Mouse (Mus musculus) CH12.LX (cell line): ENCODE results near the gene Aldh3b1.

ENCODE experiments used
- CTCF ChIP-seq, 2 experiments: IDR thresholded peaks in 1 of 2; conservative IDR thresholded peaks in 1 of 2; 2 replicates each; pipeline ENCODE4 v1.5.1; 2011 to 2012; ENCODE audit warnings: low read depth in 2 of 2, low read length in 2 of 2, improper control_type of control experiment in 1 of 2, inconsistent platforms in 1 of 2, mild to moderate bottlenecking in 1 of 2, moderate library complexity in 1 of 2
- UBTF ChIP-seq: IDR thresholded peaks from 2 replicates; pipeline ENCODE4 v1.6.1; 2012; ENCODE audit warnings: low read depth, mild to moderate bottlenecking, inconsistent platforms, low read length, improper control_type of control experiment, moderate library complexity
- ZMIZ1 ChIP-seq: IDR thresholded peaks from 2 replicates; pipeline ENCODE4 v1.6.1; 2012; ENCODE audit warnings: low read depth, mild to moderate bottlenecking, inconsistent platforms, low read length, improper control_type of control experiment

- TF ChIP-seq ZMIZ1 (no peak), CTCF (conservative IDR thresholded peaks at IDR 0.05 in 1 of 2, IDR thresholded peaks at IDR 0.05 in 1 of 2; ENCODE audit: low read depth in 2 of 2, low read length in 2 of 2) (no peak), UBTF (no peak)
Observed at GRCm38 (mm10) chr19:3929211-3929941, at the start of gene Aldh3b1.
